Mouse (Mus musculus): ENCODE data around the gene Prrc2b.
A peak's percentile ranks its signal among the peaks of the same experiment; 100 is the strongest.

Gene Prrc2b

GRCm38 (mm10) chr2:32137667-32138266, 13.1 kb upstream of the Prrc2b start:
- peak; percentile 100 for DNase-seq

DNA sequence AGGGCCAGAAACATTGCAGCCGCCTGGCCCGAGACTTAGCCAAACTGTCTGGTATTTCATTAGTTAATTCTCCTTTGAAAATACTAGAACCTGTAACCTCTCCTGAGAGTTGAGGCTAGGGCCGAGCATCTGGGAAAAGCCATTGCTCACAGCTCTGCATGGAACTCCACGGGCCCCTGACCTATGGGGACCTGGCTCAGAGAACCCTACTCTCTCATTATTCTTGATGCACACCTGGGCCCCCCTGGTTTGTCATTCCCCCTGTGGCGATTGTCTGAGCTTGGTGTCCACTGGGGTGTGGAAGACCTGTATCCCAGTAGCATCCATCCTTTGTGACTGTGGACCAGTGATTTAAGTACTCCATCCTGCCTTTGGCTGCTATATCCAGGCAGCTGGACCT, 11.5 kb upstream of the Prrc2b start:
- DNase-seq: no peak

DNA sequence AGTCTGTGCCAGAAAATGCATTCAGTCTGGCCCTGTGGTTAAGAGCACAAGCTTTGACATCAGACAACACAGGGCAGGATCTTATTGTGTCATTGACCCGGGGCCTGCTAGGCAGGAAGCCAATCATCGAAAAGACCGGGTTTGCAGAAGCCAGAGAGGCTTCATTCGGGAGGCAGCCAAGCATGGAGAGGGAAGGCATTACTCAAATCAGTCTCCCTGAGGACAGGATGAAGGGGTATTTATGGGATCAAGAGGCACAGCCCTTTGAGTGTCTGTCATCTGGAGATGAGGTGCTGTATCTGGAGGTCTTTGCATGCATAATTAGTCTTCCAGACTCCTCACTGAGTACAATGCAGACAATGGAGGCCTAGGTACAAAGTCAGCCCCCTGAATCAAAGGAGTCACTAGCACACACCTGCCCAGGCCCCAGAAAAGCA, 10.4 kb upstream of the Prrc2b start:
- no peak for DNase-seq

DNA sequence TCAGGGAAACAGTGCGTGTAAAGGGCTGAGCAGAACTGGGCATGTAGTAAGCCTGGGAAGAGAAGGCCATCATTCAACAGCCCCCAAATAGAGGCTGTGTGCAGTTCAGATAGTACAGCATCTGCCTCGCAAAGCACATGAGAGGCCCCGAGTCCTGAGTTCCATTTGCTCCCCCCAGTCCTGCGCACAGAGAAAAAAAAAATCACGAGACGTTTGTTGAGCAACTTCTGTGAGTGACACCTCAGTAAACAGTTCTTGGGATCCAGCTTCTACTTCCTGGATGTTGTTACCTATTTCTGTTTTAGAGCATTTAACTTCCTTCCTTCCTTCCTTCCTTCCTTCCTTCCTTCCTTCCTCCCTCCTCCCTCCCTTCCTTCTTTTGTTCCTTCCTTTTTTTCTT, 9.3 kb upstream of the Prrc2b start:
- no peak for DNase-seq

DNA sequence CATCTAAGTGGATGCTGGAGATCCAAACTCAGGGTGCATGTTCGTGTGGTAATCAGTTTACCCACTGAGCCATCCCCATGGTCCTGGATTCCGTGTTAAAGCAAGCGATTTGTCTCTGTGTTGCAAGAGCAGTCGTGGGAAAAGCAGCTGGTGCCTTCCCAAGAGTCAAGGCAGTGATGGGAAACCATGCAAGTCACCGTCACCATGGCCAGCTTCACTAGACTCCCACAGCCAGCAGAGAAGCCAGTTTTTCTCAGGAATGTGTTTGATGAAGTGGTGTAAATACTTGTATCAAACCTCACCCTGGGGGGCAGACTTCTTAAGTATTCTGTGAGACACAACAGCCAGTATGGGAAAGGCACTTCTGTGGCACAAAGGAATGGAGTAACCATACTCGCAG, 8.5 kb upstream of the Prrc2b start:
- no peak for DNase-seq

DNA sequence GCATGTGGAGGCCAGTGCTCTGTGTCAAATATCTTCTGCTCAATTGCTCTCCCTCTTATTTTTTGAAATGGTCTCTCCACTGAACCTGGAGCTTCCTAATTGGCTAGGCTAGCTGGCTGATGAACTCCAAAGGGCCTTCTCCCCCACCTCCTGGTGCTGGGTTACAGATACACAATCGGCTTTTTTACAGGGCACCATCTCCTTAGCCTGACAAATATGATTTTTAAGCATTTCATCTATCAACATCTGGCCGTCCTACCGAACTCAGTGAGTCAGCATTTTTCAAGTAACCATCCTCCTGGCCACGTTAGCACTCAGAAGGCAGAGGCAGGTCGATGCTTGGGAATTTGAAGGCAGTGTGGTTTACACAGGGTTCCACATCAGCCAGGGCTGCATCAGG, 6.2 kb upstream of the Prrc2b start:
- DNase-seq: no peak

DNA sequence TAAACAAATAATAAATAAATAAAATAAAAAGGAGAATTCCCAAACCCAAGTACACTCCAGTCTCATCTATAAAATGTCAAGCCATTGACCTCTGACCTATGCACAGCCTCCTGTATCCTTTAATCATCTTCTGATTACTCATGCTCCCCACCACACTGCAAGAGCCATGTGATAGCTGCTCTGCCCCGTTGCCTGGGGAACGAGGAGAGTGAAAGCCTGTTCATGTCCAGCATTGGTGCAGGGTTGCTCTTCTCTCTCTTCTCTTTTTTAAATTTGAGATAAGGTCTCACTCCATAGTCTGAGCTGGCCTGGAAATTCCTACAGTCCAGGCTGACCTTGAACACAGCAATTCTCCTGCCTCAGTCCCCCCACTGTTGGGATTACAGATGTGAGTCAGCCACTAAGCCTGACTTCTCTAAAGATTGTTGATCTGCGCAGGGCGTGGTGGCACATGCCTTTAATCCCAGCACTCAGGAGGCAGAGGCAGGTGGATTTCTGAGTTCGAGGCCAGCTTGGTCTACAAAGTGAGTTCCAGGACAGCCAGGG, 4.2 kb upstream of the Prrc2b start:
- no peak for DNase-seq

DNA sequence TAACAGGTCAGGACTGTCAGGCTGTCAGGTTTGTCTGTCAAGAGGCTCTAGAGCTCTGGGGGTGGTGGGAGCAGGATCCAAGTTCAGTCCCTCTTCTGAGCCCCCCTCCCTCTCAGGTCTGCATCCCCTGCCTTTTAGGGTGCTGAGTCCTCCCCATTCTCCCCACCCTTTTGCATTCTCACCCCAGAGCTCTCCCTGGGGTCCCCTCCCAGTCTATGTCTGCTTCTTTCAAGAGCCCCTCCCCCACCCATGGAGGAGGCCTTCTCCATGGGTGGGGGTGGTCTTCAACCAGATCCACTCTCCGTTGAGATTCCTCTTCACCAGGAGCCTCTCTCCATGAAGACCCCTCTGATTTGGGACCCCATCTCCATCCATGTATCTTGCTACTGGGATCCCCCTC, 747 bp upstream of the Prrc2b start:
- no peak for DNase-seq

DNA sequence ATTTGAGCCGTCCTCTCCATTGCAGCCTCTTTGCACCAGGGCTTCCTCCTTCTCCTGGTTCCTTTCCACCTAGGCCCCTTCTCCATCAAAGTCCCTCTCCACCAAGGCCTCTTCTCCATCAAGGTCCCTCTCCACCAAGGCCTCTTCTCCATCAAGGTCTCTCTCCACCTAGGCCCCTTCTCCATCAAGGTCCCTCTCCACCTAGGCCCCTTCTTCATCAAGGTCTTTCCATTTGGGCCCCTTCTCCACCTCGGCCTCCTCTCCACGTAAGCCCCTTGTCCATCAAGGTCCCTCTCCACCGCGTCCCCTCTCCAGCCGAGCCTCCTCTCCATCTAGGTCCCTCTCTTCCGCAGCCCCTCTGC, 339 bp upstream of the Prrc2b start:
- no peak for DNase-seq

DNA sequence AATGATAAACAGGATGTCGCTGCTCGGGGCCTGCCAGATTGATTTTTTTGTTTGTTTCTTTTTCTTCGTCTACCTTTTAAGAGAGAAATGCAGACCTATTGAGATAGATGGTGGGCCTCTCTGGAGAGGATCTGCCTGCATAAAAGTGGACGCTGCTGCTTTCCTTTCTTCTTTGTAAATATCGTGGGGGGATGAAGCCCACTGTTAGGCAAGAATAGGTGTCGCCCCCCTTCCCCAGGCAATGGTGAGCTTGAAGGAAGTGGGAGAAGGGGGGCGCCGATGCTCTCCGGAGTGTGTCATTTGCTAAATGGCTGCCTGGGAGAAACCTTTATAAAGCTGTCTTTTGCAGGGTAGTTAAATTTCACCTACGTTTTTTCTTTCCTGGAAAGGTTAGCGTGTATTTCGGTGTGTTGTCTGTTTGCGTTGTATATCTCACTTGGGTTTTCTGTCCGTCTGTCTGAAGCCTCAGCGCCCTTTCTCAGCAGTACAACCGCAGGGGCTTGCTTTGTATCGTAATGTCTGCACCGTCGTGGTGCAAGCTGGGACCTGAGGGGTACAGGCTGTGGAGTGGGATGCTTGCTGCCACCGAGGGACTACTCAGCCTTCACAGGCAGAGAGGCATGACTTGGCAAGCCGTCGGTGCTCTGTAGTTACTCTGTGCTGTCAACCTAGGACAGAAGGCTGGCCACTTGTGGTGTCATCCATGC, 931 bp downstream of the Prrc2b start:
- peak; percentile 73 for DNase-seq

GRCm38 (mm10) chr2:32152367-32153034, 1.6 kb downstream of the Prrc2b start:
- DNase-seq: no peak

DNA sequence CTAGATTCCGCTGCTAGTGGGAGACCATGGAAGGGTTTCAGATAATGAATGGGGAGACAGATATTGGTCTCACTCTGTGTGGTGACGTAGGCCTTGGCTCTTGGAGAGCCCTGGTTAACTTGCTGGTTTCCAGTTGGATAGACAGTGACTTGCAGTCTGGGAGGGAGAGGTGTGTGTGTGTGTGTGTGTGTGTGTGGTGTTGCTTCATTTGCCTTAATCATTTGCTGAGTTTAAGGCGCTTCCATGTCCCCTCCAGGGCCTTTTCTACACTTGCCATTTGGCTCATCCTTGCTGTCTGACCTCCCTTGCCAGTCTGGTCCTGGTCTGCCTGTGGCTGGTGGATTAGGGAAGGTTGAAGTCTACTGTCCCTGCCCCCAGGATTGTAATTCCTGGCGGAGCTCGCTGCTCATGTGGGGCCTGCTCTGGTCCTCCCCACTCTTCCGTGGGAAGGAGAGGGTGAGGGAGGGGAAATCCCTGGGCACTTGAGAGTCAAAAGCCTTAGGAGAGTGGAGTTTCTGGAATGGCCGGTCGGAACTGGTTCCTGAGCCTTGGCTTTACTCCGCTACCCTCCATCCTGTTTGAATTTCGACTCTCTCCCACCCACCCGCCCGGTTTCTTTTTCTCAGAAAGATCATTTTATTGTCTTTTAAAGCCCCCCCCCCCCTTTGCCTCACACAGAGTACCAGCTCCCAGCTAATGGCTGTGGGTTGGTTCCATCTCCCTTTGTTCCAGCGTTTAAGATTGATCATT, 2.3 kb downstream of the Prrc2b start:
- peak; percentile 58 for DNase-seq

DNA sequence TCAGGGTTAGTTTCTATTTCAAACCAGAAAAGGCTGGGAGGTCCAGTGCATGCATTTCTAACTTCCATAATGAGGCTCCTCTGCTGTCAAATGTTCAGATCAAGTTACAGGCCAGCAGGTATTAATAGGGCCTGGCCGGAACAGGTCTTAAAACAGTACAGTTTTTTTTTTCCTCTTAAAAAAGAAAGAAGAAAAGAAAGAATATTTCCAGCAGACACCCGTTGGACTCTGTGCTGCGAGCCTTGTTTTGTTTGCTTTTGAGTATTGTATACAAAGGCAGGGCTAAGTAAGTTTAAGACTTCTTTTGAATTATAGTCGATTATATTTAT, 2.9 kb downstream of the Prrc2b start:
- no peak for DNase-seq

DNA sequence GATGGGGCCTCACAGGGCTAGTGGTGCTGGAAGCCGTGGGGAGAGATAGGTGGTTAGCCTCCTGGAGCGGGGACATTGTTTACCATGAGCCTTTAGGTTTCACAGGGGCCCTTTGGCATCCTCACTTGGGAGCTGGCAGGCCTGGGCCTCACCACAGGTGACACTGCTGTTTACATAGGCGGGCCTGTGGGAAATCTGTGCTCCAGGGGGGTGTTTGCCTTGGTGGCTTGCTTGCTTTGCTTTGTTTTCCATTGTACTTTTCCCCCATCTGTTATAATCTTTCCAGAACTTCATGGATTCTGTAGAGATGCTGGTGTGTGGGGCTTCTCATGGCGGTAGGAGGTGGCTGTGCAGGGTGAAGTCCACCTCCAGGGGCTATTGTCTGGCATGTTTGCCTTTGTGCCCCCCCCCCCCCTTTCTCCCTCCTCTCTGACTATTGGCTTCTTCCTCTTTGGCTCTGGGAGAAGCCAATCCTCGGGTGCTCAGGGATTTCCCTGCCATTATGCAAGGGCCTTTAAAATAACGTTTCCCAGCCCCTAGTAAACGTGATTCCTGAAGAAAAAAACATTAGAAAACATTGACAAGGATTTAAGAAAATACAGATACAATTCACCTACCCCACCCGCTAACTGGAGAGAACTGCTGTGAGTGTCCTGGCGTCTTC, 3.6 kb downstream of the Prrc2b start:
- DNase-seq: no peak

- DNase-seq: no peak
Observed at GRCm38 (mm10) chr2:32154998-32155541, 4.2 kb downstream of the Prrc2b start.

GRCm38 (mm10) chr2:32155614-32156013, 4.7 kb downstream of the Prrc2b start:
- DNase-seq: no peak

- no peak for DNase-seq
Observed at GRCm38 (mm10) chr2:32156645-32157044, 5.8 kb downstream of the Prrc2b start.

DNA sequence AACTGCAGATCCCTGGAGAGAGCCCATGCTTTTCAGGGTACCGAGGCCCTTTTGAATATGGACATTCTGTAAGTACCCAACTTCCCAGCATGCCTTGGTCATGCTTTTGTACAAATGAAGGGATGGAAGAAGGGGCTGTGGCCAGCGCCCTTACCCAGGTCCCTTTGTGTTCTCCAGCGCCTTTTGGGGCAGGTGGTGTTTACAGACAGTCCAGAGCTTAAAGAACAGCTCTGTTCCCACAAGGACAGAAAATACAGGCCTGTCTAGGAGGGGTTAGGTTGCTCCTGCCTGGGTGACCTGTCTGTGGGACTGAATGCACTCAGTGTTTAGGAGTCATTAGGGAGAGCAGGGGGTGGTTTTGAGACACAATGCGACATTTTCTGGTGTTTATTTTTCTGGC, 6.4 kb downstream of the Prrc2b start:
- DNase-seq: no peak

DNA sequence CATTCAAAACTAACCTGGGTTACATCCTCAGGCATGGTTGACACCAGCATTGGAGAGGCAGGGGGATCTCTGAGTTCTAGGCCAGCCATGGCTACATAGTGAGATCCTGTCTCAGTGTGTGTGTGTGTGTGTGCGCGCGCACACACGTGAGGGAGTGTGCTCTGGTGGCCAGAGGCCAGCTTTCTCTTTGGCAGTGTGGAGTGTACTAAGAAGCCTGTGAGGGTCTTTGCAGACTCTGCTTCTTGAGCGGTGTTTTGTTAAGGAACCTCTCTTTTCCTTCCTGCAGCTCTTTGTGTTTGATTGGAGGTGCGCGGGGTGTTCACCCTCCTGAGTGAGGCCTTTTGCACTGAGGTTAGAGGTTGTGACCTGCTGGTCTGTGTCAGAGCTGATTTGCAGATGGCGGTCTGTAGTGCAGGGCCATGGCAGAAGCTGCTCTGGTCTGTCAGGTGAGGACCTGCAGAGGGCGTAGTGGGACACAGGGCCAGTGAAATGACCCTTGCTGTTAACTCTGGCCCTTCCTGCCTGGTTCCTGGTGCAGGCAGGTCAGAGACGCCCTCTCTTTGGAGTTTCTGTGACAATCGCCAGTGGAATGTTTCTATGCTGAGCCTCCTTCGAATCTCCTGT, 7.8 kb downstream of the Prrc2b start:
- DNase-seq: no peak

DNA sequence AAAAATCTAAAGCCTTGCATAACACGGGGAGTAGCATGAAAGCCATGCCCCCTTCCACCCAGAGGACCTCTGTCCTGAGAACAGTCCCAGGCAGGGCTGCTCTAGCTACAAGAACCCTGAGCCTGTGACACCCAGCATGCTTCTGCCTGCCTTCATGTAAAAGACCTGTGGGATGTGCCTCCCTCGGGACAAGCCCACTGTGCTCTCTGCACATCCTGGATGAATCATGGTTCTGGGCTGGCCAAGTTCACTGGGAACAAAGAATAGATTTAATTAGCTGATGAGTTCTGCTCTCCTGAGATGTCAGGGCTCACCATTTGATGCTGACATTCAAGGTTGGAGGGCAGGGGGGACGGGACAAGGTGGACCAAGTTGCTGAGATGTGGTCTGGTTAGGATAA, 9.6 kb downstream of the Prrc2b start:
- no peak for DNase-seq

GRCm38 (mm10) chr2:32160967-32161366, 10.1 kb downstream of the Prrc2b start:
- no peak for DNase-seq

- no peak for DNase-seq
Observed at GRCm38 (mm10) chr2:32162102-32162501, 11.2 kb downstream of the Prrc2b start.
